Mouse (Mus musculus) heart, adult 2 months (tissue): ENCODE data around the gene Chac1.

Experiments used
- CTCF ChIP-seq: fragments of 200-600 bp; IDR thresholded peaks from 2 replicates; pipeline ENCODE4 v1.8.1; 2022; ENCODE audit warnings: antibody characterized with exemption, mild to moderate bottlenecking, moderate library complexity
- POLR2A ChIP-seq: fragments of 200-500 bp; IDR thresholded peaks from 2 replicates; pipeline ENCODE4 v1.6.1; 2011; ENCODE audit warnings: mild to moderate bottlenecking, low read depth, low read length, control low read depth; ENCODE audit not compliant: insufficient read depth

DNA sequence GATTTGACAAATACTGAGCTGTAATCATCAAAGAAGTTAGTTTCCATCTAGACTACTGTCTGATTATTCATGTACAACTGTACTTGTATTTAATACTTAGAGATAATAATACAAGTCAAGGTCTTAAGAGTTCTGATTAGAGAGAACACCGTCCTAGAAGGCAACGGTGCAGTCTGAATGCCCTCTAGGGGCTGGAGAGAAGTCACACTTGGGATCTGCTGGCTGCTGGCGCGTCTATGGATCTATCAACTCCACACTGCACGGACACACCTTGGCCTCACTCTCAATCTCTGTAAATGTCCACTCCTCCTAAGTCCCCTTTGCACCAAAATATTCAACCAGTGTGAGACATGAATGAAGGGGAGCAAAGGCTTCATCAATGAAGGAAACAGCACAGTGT lies 47.2 kb downstream of the Chac1 start:
- TF ChIP-seq CTCF (peak; percentile 47), POLR2A (no peak)
